Mouse (Mus musculus) bone marrow macrophage, adult 2 months (primary cell): ENCODE results near the gene Olfr1450. TPM values are rescaled to one million over a fixed set of nuclear protein-coding genes. Genes with fewer than 3 reads are reported as not detected.
"Not testable (repeated sequence)": the region's sequence is repeated elsewhere in the genome, so short reads cannot be mapped to it uniquely, and the experiment has no call there.

Experiments
- H3K27ac ChIP-seq: 2 replicates; pipeline ENCODE4 v1.5.1; 2012; ENCODE audit warnings: low read depth, low read length; ENCODE audit not compliant: insufficient read depth
- H3K4me1 ChIP-seq: 2 replicates; pipeline ENCODE4 v1.6.1; 2012; ENCODE audit warnings: low read length; ENCODE audit not compliant: control insufficient read depth, insufficient read depth
- H3K4me3 ChIP-seq: 2 replicates; pipeline ENCODE4 v1.5.1; 2012; ENCODE audit warnings: mild to moderate bottlenecking, low read length, moderate library complexity; ENCODE audit not compliant: insufficient read depth
- CTCF ChIP-seq: IDR thresholded peaks from 2 replicates; pipeline ENCODE4 v1.5.1; 2012; ENCODE audit warnings: low read depth, mild to moderate bottlenecking, low read length, moderate library complexity
- POLR2A ChIP-seq: IDR thresholded peaks from 2 replicates; pipeline ENCODE4 v1.6.1; 2012; ENCODE audit warnings: mild to moderate bottlenecking, low read depth, low read length, borderline replicate concordance
- polyA plus RNA-seq: library from polyadenylated mRNA; stranded (reverse); fragments of >200 nt; gene quantifications from 2 replicates; pipeline ENCODE4 v1.2.4, GENCODE M21; 2012; ENCODE audit not compliant: missing spikeins, insufficient read depth, insufficient read length

Olfr1450 gene
- not detected in 2 replicates for polyA plus RNA-seq

DNA sequence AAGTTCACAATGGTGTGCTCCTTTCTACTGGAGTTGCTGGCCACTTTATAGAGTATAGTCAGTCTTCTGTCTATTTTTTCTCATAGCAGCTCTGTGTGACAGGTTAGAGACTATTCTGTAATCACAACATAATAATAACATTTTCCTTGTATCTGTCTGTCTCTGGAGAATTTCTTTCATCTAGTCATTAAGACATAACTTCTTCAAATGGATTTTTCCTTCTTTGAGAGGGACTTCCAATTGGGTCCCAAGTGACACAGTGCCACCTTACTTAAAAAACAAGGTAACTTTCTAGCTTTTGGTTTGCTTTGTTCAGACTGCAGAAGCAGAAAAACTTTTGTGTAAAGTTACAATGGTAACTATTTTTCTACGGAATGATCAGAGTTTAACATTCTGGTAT is at the start of gene Olfr1450:
TSS of gene Olfr1450 (plus strand) at position 301 of the 400 bp plus-strand sequence.
- TF ChIP-seq POLR2A = no peak
- TF ChIP-seq CTCF = no peak
- H3K4me1 ChIP-seq = no peaks in the 10 kb centered on the region
- H3K27ac ChIP-seq = no peak within 1 kb of the TSS
- H3K4me3 ChIP-seq = no peak within 1 kb of the TSS

GRCm38 (mm10) chr19:12903643-12904042 is 46.4 kb upstream of the Olfr1450 start, which contains the start of gene Olfr1447:
TSS of gene Olfr1447 (minus strand) at chr19:12903743.
- no peak within 1 kb of the TSS for H3K27ac ChIP-seq
- H3K4me1 ChIP-seq = no peaks in the 10 kb centered on the region
- H3K4me3 ChIP-seq = no peak within 1 kb of the TSS
- no peak for TF ChIP-seq POLR2A

- no peak within 1 kb of the TSS for H3K4me3 ChIP-seq
- TF ChIP-seq CTCF = no peak
- TF ChIP-seq POLR2A = no peak
- peaks cover 2% of the 10 kb centered on the region; the same call in 1 of the 2 replicates for H3K4me1 ChIP-seq
- no peak within 1 kb of the TSS for H3K27ac ChIP-seq
These were observed 25.7 kb upstream of the Olfr1450 start, which contains the start of gene Olfr1448 for GRCm38 (mm10) chr19:12924319-12924718. TSS of gene Olfr1448 (minus strand) at chr19:12924419.

GRCm38 (mm10) chr19:12930540-12930939 is 19.5 kb upstream of the Olfr1450 start, which contains the start of gene Olfr1449:
TSS of gene Olfr1449 (plus strand) at chr19:12930840.
- Histone ChIP-seq H3K27ac (peak within 1 kb of the TSS; percentile 47), H3K4me3 (no peak within 1 kb of the TSS), H3K4me1 (peaks cover 7% of the 10 kb centered on the region)
- TF ChIP-seq CTCF = no peak
- TF ChIP-seq POLR2A = no peak

- H3K4me3 ChIP-seq, H3K4me1 ChIP-seq, H3K27ac ChIP-seq: not testable (repeated sequence)
These were observed 20.0 kb downstream of the Olfr1450 start for GRCm38 (mm10) chr19:12970082-12970481.

DNA sequence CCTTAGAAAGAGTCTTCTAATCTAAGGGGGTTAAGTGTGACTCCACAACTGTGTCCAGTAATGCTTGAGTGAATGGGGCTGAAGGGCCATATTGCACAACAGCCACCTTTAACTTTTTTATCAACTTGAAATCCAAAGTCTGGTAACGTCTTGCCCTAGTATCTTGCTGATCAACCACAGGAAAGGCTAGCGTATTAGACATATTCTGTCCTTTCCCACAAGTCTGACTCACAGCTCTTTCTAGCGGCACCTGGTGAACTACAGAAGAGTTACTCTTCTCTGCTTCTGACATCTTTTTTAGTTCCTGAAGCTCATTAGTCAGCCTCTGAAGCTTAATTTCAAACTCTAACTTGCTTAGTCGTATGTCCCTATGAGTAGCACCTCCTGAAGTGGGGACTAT is 42.3 kb downstream of the Olfr1450 start:
- H3K27ac ChIP-seq, H3K4me3 ChIP-seq, H3K4me1 ChIP-seq: not testable (repeated sequence)

- no peaks in the 10 kb centered on the region for H3K4me1 ChIP-seq
- H3K4me3 ChIP-seq = no peak within 1 kb of the TSS
- H3K27ac ChIP-seq = no peak within 1 kb of the TSS
- TF ChIP-seq POLR2A = no peak
- TF ChIP-seq CTCF = no peak
These were observed 44.7 kb downstream of the Olfr1450 start, which contains the start of gene Olfr1451 for GRCm38 (mm10) chr19:12994714-12995113. TSS of gene Olfr1451 (plus strand) at chr19:12995014.

Other genes with a start within 250 kb of the Olfr1450 start
- gene Cntf, start 184.6 kb upstream of the Olfr1450 start, polyA plus RNA-seq = 1.3 and 2.0 TPM in 2 replicates
- 66.9 and 74.5 TPM in 2 replicates for gene Zfp91, start 154.1 kb upstream of the Olfr1450 start, polyA plus RNA-seq
- gene Lpxn, start 154.1 kb upstream of the Olfr1450 start, polyA plus RNA-seq = 150 TPM in 2 replicates
- not detected in 2 replicates for gene Gm5244, start 103.6 kb upstream of the Olfr1450 start, polyA plus RNA-seq
- gene Olfr1444, start 93.0 kb upstream of the Olfr1450 start, polyA plus RNA-seq = 0.72 TPM in 1 of 2 replicates, not detected in the other
- gene Olfr1445, start 66.4 kb upstream of the Olfr1450 start, polyA plus RNA-seq = not detected in 2 replicates
- gene Olfr1446, start 56.7 kb upstream of the Olfr1450 start, polyA plus RNA-seq = not detected in 2 replicates
- not detected in 2 replicates for gene Olfr1447, start 46.5 kb upstream of the Olfr1450 start, polyA plus RNA-seq
- gene Olfr1448, start 25.8 kb upstream of the Olfr1450 start, polyA plus RNA-seq = not detected in 2 replicates
- gene Olfr1449, start 19.4 kb upstream of the Olfr1450 start, polyA plus RNA-seq = not detected in 2 replicates
- gene Olfr1451, start 44.8 kb downstream of the Olfr1450 start, polyA plus RNA-seq = not detected in 2 replicates
- not detected in 2 replicates for gene Olfr1453, start 78.1 kb downstream of the Olfr1450 start, polyA plus RNA-seq
- gene Olfr1454, start 110.4 kb downstream of the Olfr1450 start, polyA plus RNA-seq = not detected in 2 replicates
- not detected in 2 replicates for gene Olfr1457, start 147.6 kb downstream of the Olfr1450 start, polyA plus RNA-seq
- not detected in 2 replicates for gene Olfr1458, start 156.5 kb downstream of the Olfr1450 start, polyA plus RNA-seq
- 0.11 TPM in 1 of 2 replicates, not detected in the other for gene Olfr1459, start 199.3 kb downstream of the Olfr1450 start, polyA plus RNA-seq
- gene Olfr1461, start 212.7 kb downstream of the Olfr1450 start, polyA plus RNA-seq = not detected in 2 replicates
- not detected in 2 replicates for gene Olfr1462, start 235.5 kb downstream of the Olfr1450 start, polyA plus RNA-seq